8 mouse cellular contexts compared by ENCODE assay signal in genomic region chr15:8443168-8443925, GRCm38 (mm10). TPM values are rescaled to one million over a fixed set of nuclear protein-coding genes. Genes with fewer than 3 reads are reported as not detected.
A peak's percentile ranks its signal among the peaks of the same experiment; 100 is the strongest.
DNase-seq lines count a peak whose midpoint lies in the region; ATAC-seq lines count a peak whose summit lies in the region.

No protein-coding gene starts in this region.

- peak overlapping the region; percentile 73 for H3K4me2 ChIP-seq in neural tube, embryonic 11.5 days (ENCODE audit: low read depth)
- H3K4me2 ChIP-seq in intestine, embryonic 15.5 days (replicated peaks): peak overlapping the region; percentile 77
- H3K4me2 ChIP-seq in limb, embryonic 11.5 days (ENCODE audit: low read depth, severe bottlenecking): peak overlapping the region; percentile 61
- H3K4me2 ChIP-seq in midbrain, embryonic 12.5 days (replicated peaks): peak overlapping the region; percentile 78

- peak overlapping the region; percentile 95 for H3K4me3 ChIP-seq in neural tube, embryonic 11.5 days (ENCODE audit: low read depth, low read length)
- H3K4me3 ChIP-seq in intestine, embryonic 15.5 days (replicated peaks): peak overlapping the region; percentile 69
- H3K4me3 ChIP-seq in limb, embryonic 11.5 days (ENCODE audit: low read depth, low read length): peak overlapping the region; percentile 96
- H3K4me3 ChIP-seq in midbrain, embryonic 12.5 days: peak overlapping the region; percentile 79

- H3K27me3 ChIP-seq in neural tube, embryonic 11.5 days (ENCODE audit: control insufficient read depth, insufficient read depth, low read length): no peaks in the 10 kb centered on the region
- no peaks in the 10 kb centered on the region for H3K27me3 ChIP-seq in intestine, embryonic 15.5 days (replicated peaks)
- no peaks in the 10 kb centered on the region for H3K27me3 ChIP-seq in limb, embryonic 11.5 days (ENCODE audit: control insufficient read depth, insufficient read depth, low read length)
- no peaks in the 10 kb centered on the region for H3K27me3 ChIP-seq in midbrain, embryonic 12.5 days

- H3K27ac ChIP-seq in neural tube, embryonic 11.5 days (ENCODE audit: low read depth, low read length): peak overlapping the region; percentile 98
- H3K27ac ChIP-seq in intestine, embryonic 15.5 days: peak overlapping the region; percentile 97
- H3K27ac ChIP-seq in limb, embryonic 11.5 days (replicated peaks; ENCODE audit: low read depth, low read length): peak overlapping the region; percentile 99
- peak overlapping the region; percentile 98 for H3K27ac ChIP-seq in midbrain, embryonic 12.5 days (replicated peaks)

- H3K9ac ChIP-seq in neural tube, embryonic 11.5 days (ENCODE audit: low read length): peak overlapping the region; percentile 98
- peak overlapping the region; percentile 83 for H3K9ac ChIP-seq in intestine, embryonic 15.5 days
- peak overlapping the region; percentile 99 for H3K9ac ChIP-seq in limb, embryonic 11.5 days (ENCODE audit: low read length)
- peak overlapping the region; percentile 97 for H3K9ac ChIP-seq in midbrain, embryonic 12.5 days (replicated peaks)

- DNase-seq in neural tube, embryonic 11.5 days (ENCODE audit: low spot score): peak; percentile 74
- DNase-seq in neural tube, embryonic 10.5 days (ENCODE audit: extremely low spot score, low spot score): no peak
- peak; percentile 72 for DNase-seq in embryo, embryonic 10.5 days (ENCODE audit: low spot score)
- DNase-seq in gastrocnemius, postnatal 36 days: peak; percentile 52 to 69
- no peak for DNase-seq in limb, embryonic 11.5 days (ENCODE audit: low spot score)
- DNase-seq in spleen, adult 12 weeks (ENCODE audit: low spot score): peak; percentile 66

- peak; percentile 41 for ATAC-seq in neural tube, embryonic 11.5 days (ENCODE audit: insufficient read depth, low FRiP score, low TSS enrichment)
- peak; percentile 50 for ATAC-seq in intestine, embryonic 15.5 days
- peak; percentile 19; the same call in 1 of the 2 replicates for ATAC-seq in limb, embryonic 11.5 days (ENCODE audit: insufficient number of reproducible peaks, low FRiP score, low TSS enrichment, low read depth)
- peak; percentile 31 for ATAC-seq in midbrain, embryonic 12.5 days (ENCODE audit: low FRiP score, low read depth)

- intact Hi-C loops in gastrocnemius, postnatal 36 days (cut with DNase I): no loop called here

- H3K9me3 ChIP-seq in neural tube, embryonic 11.5 days (ENCODE audit: control insufficient read depth, low read length): no peaks in the 10 kb centered on the region
- no peaks in the 10 kb centered on the region for H3K9me3 ChIP-seq in intestine, embryonic 15.5 days
- no peaks in the 10 kb centered on the region for H3K9me3 ChIP-seq in limb, embryonic 11.5 days (ENCODE audit: control insufficient read depth, low read length)
- no peaks in the 10 kb centered on the region for H3K9me3 ChIP-seq in midbrain, embryonic 12.5 days

- under 1% methylated on average over 40 of the region's 40 CpGs for WGBS in neural tube, embryonic 11.5 days
- WGBS in intestine, embryonic 15.5 days: under 1% methylated on average over 40 of the region's 40 CpGs
- under 1% methylated on average over 40 of the region's 40 CpGs for WGBS in limb, embryonic 11.5 days
- WGBS in midbrain, embryonic 12.5 days: under 1% methylated on average over 40 of the region's 40 CpGs

- H3K36me3 ChIP-seq in neural tube, embryonic 11.5 days (ENCODE audit: control insufficient read depth, insufficient read depth, low read length): no peaks in the 10 kb centered on the region
- H3K36me3 ChIP-seq in intestine, embryonic 15.5 days: no peaks in the 10 kb centered on the region
- H3K36me3 ChIP-seq in limb, embryonic 11.5 days (ENCODE audit: control insufficient read depth, insufficient read depth, low read length): no peaks in the 10 kb centered on the region
- no peaks in the 10 kb centered on the region for H3K36me3 ChIP-seq in midbrain, embryonic 12.5 days

- peaks cover 7% of the 10 kb centered on the region; the same call in 1 of the 2 replicates for H3K4me1 ChIP-seq in neural tube, embryonic 11.5 days (ENCODE audit: control insufficient read depth, insufficient read depth, low read length)
- peaks cover 6% of the 10 kb centered on the region for H3K4me1 ChIP-seq in intestine, embryonic 15.5 days (replicated peaks)
- H3K4me1 ChIP-seq in limb, embryonic 11.5 days (ENCODE audit: control insufficient read depth, insufficient read depth, low read length): peaks cover 11% of the 10 kb centered on the region; the same call in 1 of the 2 replicates
- peaks cover 31% of the 10 kb centered on the region for H3K4me1 ChIP-seq in midbrain, embryonic 12.5 days

RNA-seq across cellular contexts. Expression of gene Nipbl, which starts 0.9 kb away (rescaled TPM):
- polyA plus RNA-seq in neural tube, embryonic 11.5 days (2014; fragmentation: Nextera tagmentation; extraction: Ambion mirVana): 24.1 and 24.3 TPM in 2 replicates
- 10 to 100 TPM; 17.5 to 20.8 TPM for total RNA-seq in gastrocnemius, postnatal 36 days (2021)
- 14.6 and 14.7 TPM in 2 replicates for polyA plus RNA-seq in intestine, embryonic 15.5 days (2015; fragmentation: Nextera tagmentation; extraction: Ambion mirVana)
- polyA plus RNA-seq in limb, embryonic 11.5 days (2014; fragmentation: Nextera tagmentation; extraction: Ambion mirVana): 25.6 and 27.1 TPM in 2 replicates
- polyA plus RNA-seq in midbrain, embryonic 12.5 days (2016; fragmentation: Nextera tagmentation; extraction: Ambion mirVana): 23.8 and 24.7 TPM in 2 replicates

Comparison
In these comparisons a context has a peak if more than half of its experiments do, and no peak if none do; other contexts are left out.
1. DNase-seq: peak in neural tube, embryonic 11.5 days (single experiment), embryo, embryonic 10.5 days (single experiment), gastrocnemius, postnatal 36 days (2 of 2) and spleen, adult 12 weeks (single experiment); none in neural tube, embryonic 10.5 days (single experiment) and limb, embryonic 11.5 days (single experiment).
2. Peak in every context shown above with its lines, with median percentiles within 50 percentile points of each other: ATAC-seq, H3K27ac ChIP-seq, H3K4me2 ChIP-seq, H3K4me3 ChIP-seq and H3K9ac ChIP-seq.